Mouse (Mus musculus) telencephalon, adult 2 months (tissue): ENCODE data around the gene Dcps.
"Not testable (repeated sequence)": the region's sequence is repeated elsewhere in the genome, so short reads cannot be mapped to it uniquely, and the experiment has no call there.

Experiments
- DNase-seq: peaks from one replicate; pipeline ENCODE4 v3.0.0-alpha.2; 2011; ENCODE audit warnings: low read depth, low spot score

The Dcps gene

GRCm38 (mm10) chr9:35176124-35176659 is 331 bp upstream of the Dcps start:
- DNase-seq: no peak

- no peak for DNase-seq
These were observed 2.5 kb downstream of the Dcps start for GRCm38 (mm10) chr9:35173331-35173730.

DNA sequence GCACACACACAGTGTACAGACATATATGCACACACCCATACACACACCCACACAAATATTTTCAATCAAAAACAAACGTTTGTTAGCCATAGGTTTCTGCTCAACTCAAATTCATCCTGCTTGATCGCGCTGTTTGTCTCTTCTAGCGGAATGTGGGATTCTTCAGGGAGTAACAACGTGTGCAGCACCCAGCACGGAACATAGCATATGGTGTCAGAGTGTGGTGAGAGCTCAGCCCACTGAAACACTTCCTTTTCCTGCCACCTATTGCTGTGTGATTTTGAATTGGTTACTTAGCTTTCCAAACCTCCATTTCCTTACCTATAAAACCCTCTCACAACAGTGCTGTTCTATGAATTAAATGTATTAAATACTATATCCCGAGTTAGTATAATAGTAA is 5.8 kb downstream of the Dcps start:
- DNase-seq: no peak

GRCm38 (mm10) chr9:35166798-35167635 is 8.8 kb downstream of the Dcps start:
- DNase-seq: peak; percentile 55

GRCm38 (mm10) chr9:35166144-35166797 is 9.6 kb downstream of the Dcps start:
- DNase-seq: peak; percentile 24

DNA sequence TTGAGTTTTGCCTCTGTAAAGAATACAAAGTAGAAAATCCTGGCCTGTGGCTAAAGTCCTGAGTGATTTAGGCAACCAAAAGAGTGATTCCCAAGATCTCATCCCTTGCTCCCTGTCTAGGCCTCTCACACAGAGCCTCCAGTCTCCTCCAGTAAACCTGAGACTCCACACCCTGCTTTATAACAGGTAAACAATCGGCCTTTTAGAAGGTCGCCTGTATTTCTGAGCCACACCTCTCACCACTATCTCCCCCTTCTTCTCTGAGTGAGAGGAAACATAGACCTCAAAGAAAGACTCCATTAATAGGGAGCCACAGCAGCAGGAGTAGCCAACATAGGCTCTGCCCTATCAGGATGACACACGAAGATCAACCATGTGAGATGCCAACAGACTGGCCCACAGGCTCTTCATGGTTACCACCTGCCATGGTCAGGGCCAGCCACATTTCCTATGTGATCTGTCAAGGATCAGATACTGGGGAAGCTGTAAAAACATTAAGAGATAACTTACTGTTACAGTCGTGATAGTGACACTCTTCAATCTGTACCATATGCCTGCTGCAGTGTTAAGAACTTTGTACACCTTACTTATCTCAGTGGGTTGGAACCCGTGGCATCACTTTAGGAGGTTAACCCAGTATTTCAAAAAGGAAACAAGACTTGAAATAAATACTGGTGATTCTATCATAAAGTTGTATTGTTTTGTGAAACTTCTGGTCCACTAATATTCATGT is 11.6 kb downstream of the Dcps start:
- no peak for DNase-seq

GRCm38 (mm10) chr9:35163011-35163690 is 12.7 kb downstream of the Dcps start:
- DNase-seq: no peak

DNA sequence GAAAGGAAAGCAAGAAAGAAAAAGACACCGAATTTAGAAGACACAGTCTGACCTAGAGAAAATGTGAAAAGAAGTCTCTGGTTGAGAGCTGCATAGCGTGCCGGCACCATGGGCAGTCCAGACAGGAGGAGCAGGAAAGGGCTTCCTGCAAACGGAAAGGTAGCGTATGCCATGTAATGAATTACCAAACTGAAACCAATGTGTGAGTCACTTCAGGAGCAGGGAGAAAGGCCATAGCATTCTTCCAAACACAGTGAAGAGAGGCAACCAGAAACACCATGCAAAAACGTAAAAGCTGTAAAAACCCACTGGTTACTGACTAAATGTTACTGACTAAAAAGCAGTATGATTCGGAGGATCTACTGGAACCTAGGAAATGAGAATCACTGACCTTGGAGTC is 14.1 kb downstream of the Dcps start:
- no peak for DNase-seq

- DNase-seq: no peak
These were observed 15.2 kb downstream of the Dcps start for GRCm38 (mm10) chr9:35160662-35161061.

DNA sequence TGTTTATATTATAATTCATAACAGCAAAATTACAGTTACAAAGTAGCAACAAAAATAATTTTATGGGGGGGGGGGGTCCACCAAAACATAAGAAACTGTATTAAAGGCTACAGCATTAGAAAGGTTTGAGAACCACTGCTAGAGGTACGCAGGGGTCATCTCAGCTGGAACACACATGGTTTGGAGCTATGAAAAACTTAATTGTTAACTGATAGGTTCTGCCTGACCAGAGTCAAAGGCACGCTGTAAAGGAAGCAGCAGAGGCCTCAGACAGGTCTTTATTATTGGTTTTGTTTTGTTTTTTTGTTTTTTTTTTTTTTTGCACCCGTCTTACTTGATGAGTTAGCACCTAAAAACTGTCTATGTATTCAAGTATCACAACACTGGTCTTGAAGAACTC is 17.4 kb downstream of the Dcps start:
- DNase-seq: no peak

- DNase-seq: no peak
These were observed 19.0 kb downstream of the Dcps start for GRCm38 (mm10) chr9:35156862-35157261.

GRCm38 (mm10) chr9:35156002-35156710 is 19.7 kb downstream of the Dcps start:
- peak; percentile 27 for DNase-seq

DNA sequence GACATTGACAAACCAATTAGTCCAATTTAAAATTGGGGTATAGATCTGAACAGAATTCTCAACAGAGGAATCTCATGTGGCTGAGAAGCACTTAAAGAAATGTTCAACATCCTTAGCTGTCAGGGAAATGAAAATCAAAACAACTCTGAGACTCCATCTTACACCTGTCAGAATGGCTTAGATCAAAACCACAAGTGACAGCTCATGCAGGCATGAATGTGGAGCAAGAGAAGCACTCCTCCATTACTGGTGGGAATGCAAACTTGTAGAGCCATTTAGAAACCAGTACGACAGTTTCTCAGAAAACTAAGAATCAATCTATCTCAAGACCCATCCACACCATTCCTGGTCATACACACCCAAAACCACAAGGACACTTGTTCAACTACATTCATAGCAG is 22.9 kb downstream of the Dcps start:
- no peak for DNase-seq

GRCm38 (mm10) chr9:35148822-35149221 is 27.0 kb downstream of the Dcps start:
- not testable (repeated sequence) for DNase-seq

- not testable (repeated sequence) for DNase-seq
These were observed 28.6 kb downstream of the Dcps start for GRCm38 (mm10) chr9:35147261-35147660.

- no peak for DNase-seq
These were observed 30.0 kb downstream of the Dcps start for GRCm38 (mm10) chr9:35145829-35146228.

DNA sequence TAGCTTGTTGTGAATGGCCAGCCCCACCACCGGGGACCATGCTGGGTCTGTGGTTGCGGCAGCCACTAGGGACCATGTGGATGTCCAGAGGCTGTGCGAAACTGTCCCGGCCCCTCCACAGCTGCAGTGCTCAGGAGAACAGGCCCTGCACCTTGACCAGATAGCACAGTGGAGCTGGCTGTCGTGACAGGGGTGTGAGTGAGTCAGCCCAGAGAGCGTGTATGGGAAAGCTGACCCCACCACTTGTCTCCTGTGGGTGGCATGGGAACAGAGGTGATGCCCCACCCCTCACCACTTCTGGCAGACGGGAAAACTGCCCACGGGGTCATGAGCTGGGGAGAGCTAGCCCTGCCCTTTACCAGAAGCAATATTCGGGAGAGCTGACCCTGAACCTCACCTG is 30.7 kb downstream of the Dcps start:
- no peak for DNase-seq

- no peak for DNase-seq
These were observed 33.6 kb downstream of the Dcps start for GRCm38 (mm10) chr9:35142221-35142620.

- DNase-seq: no peak
These were observed 36.6 kb downstream of the Dcps start for GRCm38 (mm10) chr9:35139231-35139744.

- no peak for DNase-seq
These were observed 37.8 kb downstream of the Dcps start for GRCm38 (mm10) chr9:35138029-35138428.

GRCm38 (mm10) chr9:35135575-35135974 is 40.3 kb downstream of the Dcps start:
- no peak for DNase-seq
